Mouse (Mus musculus) spleen, adult 2 months (tissue): Measurements from ENCODE around the gene Gm17949. TPM values are rescaled to one million over a fixed set of nuclear protein-coding genes. Genes with fewer than 3 reads are reported as not detected.

Experiments
- DNase-seq, 2 experiments: peaks; one replicate each; pipeline versions ENCODE4 v3.0.0 to v3.0.0-alpha.2; 2012 to 2021; ENCODE audit warnings: low spot score in 2 of 2, low read depth in 1 of 2
- H3K27ac ChIP-seq: fragments of 200-500 bp; 2 replicates; pipeline ENCODE4 v1.5.1; 2012; ENCODE audit warnings: low read length, inconsistent platforms; ENCODE audit not compliant: insufficient read depth
- H3K27me3 ChIP-seq: fragments of 200-500 bp; 2 replicates; pipeline ENCODE4 v1.6.1; 2012; ENCODE audit warnings: mild to moderate bottlenecking, moderate library complexity, low read length, inconsistent platforms; ENCODE audit not compliant: control insufficient read depth, insufficient read depth
- H3K36me3 ChIP-seq: fragments of 200-500 bp; 2 replicates; pipeline ENCODE4 v1.6.1; 2012; ENCODE audit warnings: mild to moderate bottlenecking, low read length, inconsistent platforms; ENCODE audit not compliant: control insufficient read depth, insufficient read depth
- H3K4me1 ChIP-seq: fragments of 200-500 bp; 2 replicates; pipeline ENCODE4 v1.6.1; 2011; ENCODE audit warnings: inconsistent platforms; ENCODE audit not compliant: control insufficient read depth, insufficient read depth, insufficient read length
- H3K4me3 ChIP-seq: fragments of 200-500 bp; 2 replicates; pipeline ENCODE4 v1.5.1; 2011; ENCODE audit warnings: mild to moderate bottlenecking, inconsistent platforms; ENCODE audit not compliant: insufficient read depth, insufficient read length; ENCODE audit errors: extremely low read depth
- CTCF ChIP-seq: fragments of 200-500 bp; IDR thresholded peaks from 2 replicates; pipeline ENCODE4 v1.5.1; 2011; ENCODE audit warnings: mild to moderate bottlenecking, inconsistent platforms; ENCODE audit not compliant: insufficient read depth, insufficient read length, insufficient replicate concordance; ENCODE audit errors: extremely low read depth
- POLR2A ChIP-seq: fragments of 200-500 bp; IDR thresholded peaks from 2 replicates; pipeline ENCODE4 v1.6.1; 2011; ENCODE audit warnings: low read depth, low read length, inconsistent platforms
- WGBS: fragments of 180-500 bp; shearing (Covaris S2); methylation state at CpG from one replicate; pipeline ENCODE4 v1.1.7; 2018; 5-methylcytosine and 5-hydroxymethylcytosine counted together
- polyA plus RNA-seq: library from polyadenylated mRNA; depleted of rRNA; stranded (reverse); fragments of >200 nt; gene quantifications from 2 replicates; pipeline ENCODE4 v1.2.3, GENCODE M21; 2012; rRNA removed

Gm17949 gene
- polyA plus RNA-seq, 1 experiment: 0.07 TPM

GRCm38 (mm10) chr17:57063031-57063430, 51.8 kb downstream of the Gm17949 start:
- Histone ChIP-seq H3K4me1 (peaks cover 18% of the 10 kb centered on the region; the same call in 1 of the 2 replicates), H3K4me3 (no peak overlapping the region), H3K27ac (no peak overlapping the region), H3K36me3 (peaks cover 10% of the 10 kb centered on the region), H3K27me3 (0 out of 2 replicates have a peak, but pooled peaks cover 2% of the 10 kb centered on the region)
- no peak for DNase-seq
- 75% methylated on average over 8 of the region's 8 CpGs for WGBS
- TF ChIP-seq CTCF (no peak), POLR2A (no peak)

GRCm38 (mm10) chr17:57066908-57067307, 55.6 kb downstream of the Gm17949 start:
- TF ChIP-seq POLR2A (no peak), CTCF (no peak)
- 78% methylated on average over 5 of the region's 5 CpGs for WGBS

GRCm38 (mm10) chr17:57070272-57070671, 59.0 kb downstream of the Gm17949 start:
- Histone ChIP-seq H3K27ac (no peak overlapping the region), H3K27me3 (no peaks in the 10 kb centered on the region), H3K4me1 (peaks cover 6% of the 10 kb centered on the region; the same call in 1 of the 2 replicates), H3K4me3 (no peak overlapping the region), H3K36me3 (peaks cover 42% of the 10 kb centered on the region)
- TF ChIP-seq POLR2A (no peak), CTCF (no peak)
- WGBS: 60% methylated on average over 9 of the region's 9 CpGs
- no peak for DNase-seq

More at GRCm38 (mm10) chr17:57066908-57067307, 55.6 kb downstream of the Gm17949 start:
- Histone ChIP-seq H3K27me3 (0 out of 2 replicates have a peak, but pooled peaks cover 1% of the 10 kb centered on the region), H3K36me3 (peaks cover 33% of the 10 kb centered on the region), H3K4me3 (no peak overlapping the region), H3K4me1 (peaks cover 5% of the 10 kb centered on the region; the same call in 1 of the 2 replicates), H3K27ac (no peak overlapping the region)
- DNase-seq: no peak

GRCm38 (mm10) chr17:57070699-57071098, 59.4 kb downstream of the Gm17949 start:
- H3K36me3 ChIP-seq: peaks cover 42% of the 10 kb centered on the region
- no peak overlapping the region for H3K4me3 ChIP-seq
- peaks cover 6% of the 10 kb centered on the region; the same call in 1 of the 2 replicates for H3K4me1 ChIP-seq
- 81% methylated on average over 11 of the region's 11 CpGs for WGBS
- H3K27me3 ChIP-seq: no peaks in the 10 kb centered on the region
- no peak for DNase-seq
- TF ChIP-seq CTCF (no peak), POLR2A (no peak)
- no peak overlapping the region for H3K27ac ChIP-seq

Other genes starting within 250 kb of the Gm17949 start
- gene Dus3l, start 246.7 kb upstream of the Gm17949 start, polyA plus RNA-seq: 98.4 and 128 TPM in 2 replicates
- 3.3 and 4.7 TPM in 2 replicates for gene Prr22, start 241.2 kb upstream of the Gm17949 start, polyA plus RNA-seq
- gene Rfx2, start 180.5 kb upstream of the Gm17949 start, polyA plus RNA-seq: 13.6 and 16.5 TPM in 2 replicates
- not detected in 2 replicates for gene Acsbg2, start 137.0 kb upstream of the Gm17949 start, polyA plus RNA-seq
- 0.09 and 0.21 TPM in 2 replicates for gene 1700061G19Rik, start 136.0 kb upstream of the Gm17949 start, polyA plus RNA-seq
- gene Mllt1, start 76.1 kb upstream of the Gm17949 start, polyA plus RNA-seq: 36.2 and 46.1 TPM in 2 replicates
- gene Acer1, start 29.3 kb upstream of the Gm17949 start, polyA plus RNA-seq: not detected in 2 replicates
- 66.7 and 103 TPM in 2 replicates for gene Clpp, start 21.2 kb upstream of the Gm17949 start, polyA plus RNA-seq
- gene Alkbh7, start 14.1 kb upstream of the Gm17949 start, polyA plus RNA-seq: 20.3 and 22.3 TPM in 2 replicates
- gene Pspn, start 11.5 kb upstream of the Gm17949 start, polyA plus RNA-seq: not detected in 2 replicates
- gene Gtf2f1, start 181 bp upstream of the Gm17949 start, polyA plus RNA-seq: 18.5 and 26.8 TPM in 2 replicates
- 82.8 and 119 TPM in 2 replicates for gene Khsrp, start 20.1 kb downstream of the Gm17949 start, polyA plus RNA-seq
- gene Slc25a41, start 30.2 kb downstream of the Gm17949 start, polyA plus RNA-seq: not detected in 2 replicates
- 6.3 and 6.8 TPM in 2 replicates for gene Crb3, start 47.6 kb downstream of the Gm17949 start, polyA plus RNA-seq
- gene Slc25a23, start 48.4 kb downstream of the Gm17949 start, polyA plus RNA-seq: 10.7 and 13.1 TPM in 2 replicates
- gene Dennd1c, start 67.0 kb downstream of the Gm17949 start, polyA plus RNA-seq: 94.1 and 116 TPM in 2 replicates
- 1.6 and 1.7 TPM in 2 replicates for gene Tubb4a, start 76.3 kb downstream of the Gm17949 start, polyA plus RNA-seq
- 2.7 and 3.4 TPM in 2 replicates for gene Tnfsf9, start 93.9 kb downstream of the Gm17949 start, polyA plus RNA-seq
- 0.36 and 0.55 TPM in 2 replicates for gene Cd70, start 138.3 kb downstream of the Gm17949 start, polyA plus RNA-seq
- 6.1 and 7.9 TPM in 2 replicates for gene Tnfsf14, start 182.7 kb downstream of the Gm17949 start, polyA plus RNA-seq
- 160 and 170 TPM in 2 replicates for gene C3, start 216.7 kb downstream of the Gm17949 start, polyA plus RNA-seq
- gene Gpr108, start 237.0 kb downstream of the Gm17949 start, polyA plus RNA-seq: 38.5 and 39.0 TPM in 2 replicates
- 9.8 and 10.5 TPM in 2 replicates for gene Trip10, start 238.0 kb downstream of the Gm17949 start, polyA plus RNA-seq